Mouse (Mus musculus) embryo, embryonic 11.5 days (tissue): ENCODE measurements at regions not wholly inside any gene's neighbourhood (a gene's known extent, or its start where the extent isn't known, plus 50 kb on each side); places are given as distances from the start of the nearest gene placed in this dataset.

ENCODE experiments used
- DNase-seq: peaks from one replicate; pipeline ENCODE4 v3.0.0-alpha.2; 2012; ENCODE audit warnings: low read depth, low spot score

DNA sequence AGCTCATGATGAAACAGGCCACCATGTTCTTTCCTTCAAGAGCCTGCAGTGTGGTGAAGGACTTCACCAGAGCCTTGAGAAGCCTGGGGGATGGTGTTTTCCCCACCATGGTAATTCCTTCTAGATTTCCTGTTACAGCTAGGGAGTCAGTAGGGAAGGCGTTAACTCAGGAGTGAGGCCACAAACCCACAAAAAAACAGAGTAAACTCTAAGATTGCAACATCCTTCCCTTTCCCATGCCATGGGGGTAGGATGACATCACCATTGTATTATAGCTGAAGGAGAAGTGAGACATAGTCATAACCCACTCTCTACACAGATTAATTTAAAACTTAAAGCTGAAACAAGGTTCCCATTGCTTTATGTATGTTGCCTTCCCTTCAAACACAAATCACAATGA, 218.7 kb upstream of the F930015N05Rik start:
- no peak for DNase-seq

DNA sequence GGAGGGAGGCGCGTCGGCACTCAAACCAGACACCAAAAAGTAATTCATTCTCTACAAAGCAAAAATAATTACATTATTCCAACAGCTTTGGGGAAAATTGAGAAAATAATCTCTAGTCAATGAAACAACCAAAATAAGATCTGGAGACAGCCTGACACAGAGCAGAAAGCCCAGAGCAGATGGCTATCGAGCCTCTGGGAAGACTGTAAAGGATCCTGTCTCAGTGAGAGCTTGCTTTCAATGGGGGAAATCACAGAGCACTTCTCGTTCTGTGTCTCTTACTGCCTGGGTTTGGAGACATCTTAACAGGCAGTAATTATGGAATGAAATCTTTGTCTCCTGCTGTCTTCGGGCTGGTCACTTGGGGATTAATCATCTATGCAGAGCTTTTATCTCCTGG, 226.7 kb upstream of the F930015N05Rik start:
- no peak for DNase-seq

- no peak for DNase-seq
Measured at GRCm38 (mm10) chr11:64667010-64667409, 230.6 kb upstream of the F930015N05Rik start.

DNA sequence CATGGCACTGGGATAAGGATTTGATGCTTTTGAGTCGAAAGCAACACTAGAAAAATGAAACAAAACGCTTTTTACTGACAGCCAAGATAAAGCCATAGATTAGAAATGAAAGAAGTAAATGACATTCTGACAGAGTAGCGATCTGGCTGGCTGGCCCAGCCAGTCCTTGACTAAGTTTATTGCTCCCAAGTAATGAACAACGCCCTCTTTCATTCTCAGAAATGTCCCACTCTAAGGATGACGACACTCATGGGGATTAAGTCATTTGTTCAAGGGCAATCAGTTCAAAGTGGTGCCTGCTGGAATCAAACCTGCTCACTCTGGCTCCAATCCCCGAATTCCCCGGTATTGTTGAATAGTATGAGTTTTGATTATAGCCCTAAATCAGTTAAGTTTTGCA, 231.1 kb upstream of the F930015N05Rik start:
- no peak for DNase-seq

DNA sequence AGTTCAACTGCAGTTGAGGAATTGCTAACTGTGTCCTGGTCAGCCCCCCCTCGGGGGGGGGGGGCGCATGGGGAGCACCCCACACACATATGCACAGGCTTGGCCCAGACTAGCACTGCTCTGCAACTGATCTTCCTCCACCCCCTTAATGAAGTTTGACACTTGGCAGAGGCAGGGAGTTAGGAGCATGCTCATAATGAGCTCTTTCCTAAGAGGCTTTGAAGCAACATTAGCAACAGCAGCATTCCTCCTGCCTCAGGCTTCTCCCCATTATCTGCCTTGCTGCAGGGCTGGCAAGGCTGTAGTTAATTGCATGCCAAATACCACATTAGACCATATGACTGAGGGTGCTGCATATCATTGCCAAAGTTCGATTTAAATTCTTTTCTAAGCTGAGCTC, 235.4 kb upstream of the F930015N05Rik start:
- DNase-seq: no peak

DNA sequence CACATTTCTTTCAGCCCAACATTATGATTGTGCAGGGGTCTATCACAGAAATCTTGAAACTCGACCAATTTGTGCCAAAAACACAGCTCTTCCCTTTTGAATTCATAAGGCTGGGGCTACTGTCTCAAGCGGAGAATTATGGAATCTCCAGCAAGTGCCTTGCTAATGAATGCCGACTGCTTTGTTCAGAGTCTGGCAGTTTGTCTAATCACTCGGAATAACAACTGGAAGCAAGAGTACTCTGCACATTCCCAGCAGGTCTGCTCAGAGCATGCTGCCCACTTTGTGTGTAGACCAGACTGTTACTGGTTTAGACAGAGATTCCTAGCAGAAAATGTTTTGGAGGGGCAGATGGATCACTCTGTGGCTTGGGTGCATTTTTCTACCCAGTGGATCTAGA, 237.1 kb upstream of the F930015N05Rik start:
- no peak for DNase-seq

- DNase-seq: no peak
Measured at GRCm38 (mm10) chr11:64703776-64704175, 267.3 kb upstream of the F930015N05Rik start.

DNA sequence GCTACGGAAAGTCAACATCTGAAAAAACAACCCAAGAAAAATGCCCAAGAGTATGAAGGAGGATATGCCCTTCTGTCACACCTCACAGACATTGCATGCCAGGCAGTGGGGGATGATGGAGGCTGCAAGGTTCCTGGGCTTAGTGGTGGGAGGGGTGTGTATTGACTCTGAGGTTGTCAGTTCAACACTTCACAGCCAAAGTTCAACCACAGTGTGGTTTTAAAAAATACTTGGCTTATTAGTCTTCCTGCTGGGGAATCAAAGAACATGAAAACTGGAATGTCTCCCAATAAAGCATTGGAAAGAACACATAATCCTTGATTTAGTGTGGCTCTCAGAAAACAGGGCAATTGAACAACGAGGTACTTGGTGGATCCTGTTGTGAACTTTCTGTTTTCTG, 267.0 kb upstream of the Elac2 start:
- no peak for DNase-seq

DNA sequence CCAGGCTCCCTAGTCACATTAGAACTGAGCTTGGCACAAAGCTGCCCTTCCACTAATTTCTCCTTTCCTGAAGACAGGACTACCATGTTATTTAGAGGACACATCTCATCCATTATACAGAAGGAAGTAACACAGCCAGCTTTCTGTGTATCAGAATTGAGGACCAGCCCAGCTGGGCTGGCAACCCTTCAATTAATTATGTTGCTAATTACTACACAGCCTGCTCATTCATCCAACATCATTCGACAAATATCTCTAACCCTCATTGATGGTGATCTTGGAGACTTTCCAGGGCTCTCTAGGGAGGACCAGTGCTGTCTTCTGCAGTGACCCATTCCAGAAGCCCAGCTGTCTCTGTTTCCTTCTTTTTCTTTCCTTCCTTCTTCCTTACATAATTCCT, 263.7 kb upstream of the Elac2 start:
- no peak for DNase-seq

GRCm38 (mm10) chr11:64718316-64719085, 260.3 kb upstream of the Elac2 start:
- peak; percentile 59 for DNase-seq

GRCm38 (mm10) chr11:64726249-64726648, 252.6 kb upstream of the Elac2 start:
- no peak for DNase-seq

DNA sequence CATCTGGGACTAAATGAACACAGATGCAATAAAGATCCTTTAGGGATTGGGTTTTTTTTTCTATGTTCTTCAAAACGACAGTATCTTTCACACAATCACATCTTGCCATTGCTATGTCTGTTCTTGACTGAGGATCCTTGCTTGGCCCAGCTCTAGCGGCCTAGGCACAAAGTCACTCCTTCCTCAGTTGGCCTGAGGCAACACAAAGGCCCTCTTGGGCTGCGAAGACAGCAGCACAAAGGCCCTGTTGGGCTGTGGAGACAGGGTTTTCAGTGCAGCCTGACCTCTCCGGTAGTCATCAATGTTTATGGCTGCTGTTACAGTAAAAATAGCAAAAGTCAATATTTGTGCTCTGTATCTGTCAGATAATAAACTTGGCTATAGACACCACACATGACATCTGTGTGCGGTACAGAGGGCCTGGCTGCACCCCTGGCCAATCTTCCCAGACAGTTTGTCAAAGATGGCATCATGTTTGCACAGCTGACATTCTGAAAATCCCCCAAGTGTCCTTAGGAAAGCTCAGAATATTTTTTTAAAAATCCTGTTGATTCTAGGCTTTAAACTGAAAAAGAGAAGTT, 250.9 kb upstream of the Elac2 start:
- DNase-seq: no peak

DNA sequence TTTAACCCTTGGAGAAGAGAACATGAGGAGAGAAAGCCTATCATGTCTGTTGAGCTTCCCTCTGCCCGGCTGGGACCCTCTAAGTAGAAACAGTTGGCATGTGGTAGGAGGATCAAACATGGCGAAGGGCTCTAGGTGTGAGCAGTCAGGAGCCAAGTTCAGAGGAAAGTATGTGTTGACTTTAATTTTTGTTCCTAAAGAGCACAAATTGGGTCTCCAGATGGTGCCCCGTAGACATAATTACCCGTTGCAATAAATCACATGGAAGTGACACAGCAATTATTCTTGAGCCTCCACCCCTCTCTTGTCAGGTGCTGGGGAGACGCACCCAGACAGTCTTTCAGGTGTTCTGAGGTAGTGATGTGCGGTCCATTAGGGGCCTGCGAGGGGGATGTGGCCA, 239.9 kb upstream of the Elac2 start:
- DNase-seq: no peak

DNA sequence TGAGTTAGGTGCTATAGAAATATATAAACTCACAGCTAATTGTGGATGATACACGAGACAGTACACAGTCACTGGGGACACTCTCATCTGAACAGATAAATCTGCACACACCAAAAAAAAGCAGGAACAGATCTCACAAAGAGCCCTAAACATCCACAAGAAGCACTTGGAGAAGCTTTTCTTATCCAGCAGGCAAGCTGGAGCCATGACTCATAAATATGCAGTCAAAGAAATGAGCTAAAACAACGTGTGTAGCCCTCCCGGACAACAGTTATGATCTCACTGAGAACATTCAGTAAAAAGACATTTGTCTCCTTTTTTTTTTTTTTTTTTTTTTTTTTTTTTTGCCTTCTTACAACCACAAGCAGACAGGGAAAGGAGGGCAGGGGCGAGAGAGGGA, 235.1 kb upstream of the Elac2 start:
- no peak for DNase-seq

DNA sequence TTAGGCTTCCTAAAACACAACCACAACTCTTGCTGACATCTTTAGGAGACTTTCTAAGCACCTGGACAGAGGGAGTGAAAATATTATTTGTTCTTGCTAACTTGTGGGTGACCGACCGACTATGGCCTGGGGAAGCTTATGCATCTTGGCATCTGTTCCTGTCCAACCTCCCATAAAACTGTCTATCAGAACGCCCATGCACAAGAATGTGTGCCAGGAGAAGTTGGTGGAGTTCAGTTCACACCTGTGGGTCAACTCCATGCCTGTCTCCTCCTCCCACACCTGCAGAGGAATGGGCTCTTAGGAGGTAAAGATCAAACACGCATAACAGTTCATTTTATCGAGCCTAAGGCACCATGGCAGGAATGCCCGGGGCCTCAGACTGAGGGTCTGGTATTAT, 232.7 kb upstream of the Elac2 start:
- no peak for DNase-seq

- no peak for DNase-seq
Measured at GRCm38 (mm10) chr11:64749976-64750375, 228.9 kb upstream of the Elac2 start.

- no peak for DNase-seq
Measured at GRCm38 (mm10) chr11:64752299-64752698, 226.5 kb upstream of the Elac2 start.

DNA sequence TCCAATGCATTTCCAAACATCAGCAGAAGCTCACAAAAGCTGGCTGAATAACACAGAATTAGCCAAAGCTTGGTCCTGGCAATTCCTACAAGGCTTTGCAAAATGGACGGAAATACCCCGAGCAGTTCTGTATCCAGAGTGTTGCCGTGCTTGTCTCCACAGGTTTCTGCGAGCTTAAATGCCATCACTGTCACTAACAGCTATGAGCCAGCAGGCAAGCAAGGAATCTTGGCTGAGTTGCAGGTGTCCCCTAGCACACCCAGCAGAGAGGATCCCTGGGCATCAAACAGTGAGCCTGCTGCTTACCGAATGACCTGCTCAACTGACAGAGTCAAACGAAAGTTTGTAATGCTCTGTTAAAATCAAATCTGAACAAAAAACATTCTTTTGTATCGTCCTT, 226.0 kb upstream of the Elac2 start:
- DNase-seq: no peak

GRCm38 (mm10) chr11:64754076-64754475, 224.8 kb upstream of the Elac2 start:
- DNase-seq: no peak

- DNase-seq: no peak
Measured at GRCm38 (mm10) chr11:64755563-64755962, 223.3 kb upstream of the Elac2 start.

DNA sequence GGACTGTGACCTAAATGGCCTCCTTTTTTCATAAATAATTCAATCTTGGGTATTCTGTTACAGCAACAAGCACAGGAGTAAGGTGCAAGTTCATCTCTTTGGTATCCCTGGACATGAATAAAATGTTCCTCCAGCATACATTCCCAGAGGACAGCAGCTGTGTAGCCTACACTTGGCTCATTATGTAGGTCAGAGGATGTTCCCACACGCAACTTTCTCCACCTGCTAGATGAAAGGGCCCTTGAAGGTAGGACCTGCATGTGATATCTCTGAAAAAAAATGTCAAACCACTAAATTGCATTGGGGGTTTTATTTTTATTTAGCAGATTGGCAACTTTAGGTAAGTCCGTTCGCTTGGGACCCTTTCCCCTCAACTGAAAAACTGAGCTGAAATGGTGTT, 218.2 kb upstream of the Elac2 start:
- DNase-seq: no peak

DNA sequence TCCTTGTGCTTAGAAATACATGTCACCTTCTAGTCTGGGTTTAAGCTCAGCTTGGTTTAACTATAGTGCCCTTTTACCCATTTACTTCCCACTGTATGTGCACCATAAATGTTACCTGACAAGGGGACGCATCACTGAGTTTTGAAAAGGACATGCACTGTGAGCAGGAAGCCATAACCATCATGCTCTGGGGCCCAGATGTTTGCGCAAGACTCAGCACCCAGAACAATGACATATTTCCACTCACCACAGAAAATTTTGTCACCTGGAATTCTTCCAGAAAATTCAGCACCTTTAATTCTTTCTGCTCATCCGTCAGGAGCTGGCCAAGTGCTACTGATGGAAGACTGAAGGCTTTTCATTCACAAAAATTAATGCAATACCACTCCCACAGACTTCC, 216.1 kb upstream of the Elac2 start:
- no peak for DNase-seq

GRCm38 (mm10) chr11:64764056-64764455, 214.8 kb upstream of the Elac2 start:
- DNase-seq: no peak

- no peak for DNase-seq
Measured at GRCm38 (mm10) chr11:64776691-64777090, 202.1 kb upstream of the Elac2 start.
